Mouse (Mus musculus) MEL (cell line): ENCODE results near the gene Zdhhc3.

Experiments
- CTCF ChIP-seq, 3 experiments: IDR thresholded peaks in 2 of 3; conservative IDR thresholded peaks in 1 of 3; 2 replicates each; pipeline ENCODE4 v1.5.1; 2011 to 2012; ENCODE audit warnings: low read length in 3 of 3, low read depth in 2 of 3, mild to moderate bottlenecking in 2 of 3, improper control_type of control experiment in 1 of 3, inconsistent platforms in 1 of 3, mixed read lengths in 1 of 3, moderate library complexity in 1 of 3; ENCODE audit not compliant: control insufficient read depth in 1 of 3, insufficient read depth in 1 of 3, poor library complexity in 1 of 3, severe bottlenecking in 1 of 3
- EP300 ChIP-seq, 2 experiments: IDR thresholded peaks; 2 replicates each; pipeline ENCODE4 v1.6.1; 2011; ENCODE audit warnings: improper control_type of control experiment in 2 of 2, low read length in 2 of 2, low read depth in 1 of 2, mild to moderate bottlenecking in 1 of 2
- ETS1 ChIP-seq: IDR thresholded peaks from 2 replicates; pipeline ENCODE4 v1.6.1; 2012; ENCODE audit warnings: low read depth, mild to moderate bottlenecking, inconsistent platforms, low read length, improper control_type of control experiment, moderate library complexity
- MAFK ChIP-seq: IDR thresholded peaks from 2 replicates; pipeline ENCODE4 v1.6.1; 2011; ENCODE audit warnings: low read depth, mild to moderate bottlenecking, low read length, improper control_type of control experiment, borderline replicate concordance
- MAX ChIP-seq: IDR thresholded peaks from 2 replicates; pipeline ENCODE4 v1.6.1; 2011; ENCODE audit warnings: low read length, improper control_type of control experiment
- MAZ ChIP-seq: IDR thresholded peaks from 2 replicates; pipeline ENCODE4 v1.6.1; 2012; ENCODE audit warnings: low read depth, mild to moderate bottlenecking, inconsistent platforms, low read length, improper control_type of control experiment
- MYC ChIP-seq: IDR thresholded peaks from 2 replicates; pipeline ENCODE4 v1.6.1; 2011; ENCODE audit warnings: low read depth, mild to moderate bottlenecking, low read length, improper control_type of control experiment, moderate library complexity
- NELFE ChIP-seq: IDR thresholded peaks from 2 replicates; pipeline ENCODE4 v1.6.1; 2011; ENCODE audit warnings: low read depth, low read length, improper control_type of control experiment
- POLR2A ChIP-seq, 2 experiments: IDR thresholded peaks; 2 replicates each; pipeline ENCODE4 v1.6.1; 2011 to 2012; ENCODE audit warnings: low read length in 2 of 2, mild to moderate bottlenecking in 2 of 2, control low read depth in 1 of 2, improper control_type of control experiment in 1 of 2, low read depth in 1 of 2, moderate library complexity in 1 of 2; ENCODE audit not compliant: control insufficient read depth in 1 of 2, insufficient read depth in 1 of 2, poor library complexity in 1 of 2
- POLR2AphosphoS2 ChIP-seq: IDR thresholded peaks from 2 replicates; pipeline ENCODE4 v1.6.1; 2011; ENCODE audit warnings: low read length, improper control_type of control experiment
- SIN3A ChIP-seq: IDR thresholded peaks from 2 replicates; pipeline ENCODE4 v1.6.1; 2012; ENCODE audit warnings: low read length, improper control_type of control experiment, inconsistent platforms
- TAL1 ChIP-seq: IDR thresholded peaks from 2 replicates; pipeline ENCODE4 v1.6.1; 2012; ENCODE audit warnings: mild to moderate bottlenecking, inconsistent platforms, low read length, moderate library complexity, mixed read lengths
- TCF12 ChIP-seq: IDR thresholded peaks from 2 replicates; pipeline ENCODE4 v1.6.1; 2014; ENCODE audit warnings: low read depth, mild to moderate bottlenecking, inconsistent platforms, low read length, improper control_type of control experiment, moderate library complexity
- ZMIZ1 ChIP-seq: IDR thresholded peaks from 2 replicates; pipeline ENCODE4 v1.6.1; 2012; ENCODE audit warnings: low read depth, mild to moderate bottlenecking, inconsistent platforms, low read length, improper control_type of control experiment, moderate library complexity

DNA sequence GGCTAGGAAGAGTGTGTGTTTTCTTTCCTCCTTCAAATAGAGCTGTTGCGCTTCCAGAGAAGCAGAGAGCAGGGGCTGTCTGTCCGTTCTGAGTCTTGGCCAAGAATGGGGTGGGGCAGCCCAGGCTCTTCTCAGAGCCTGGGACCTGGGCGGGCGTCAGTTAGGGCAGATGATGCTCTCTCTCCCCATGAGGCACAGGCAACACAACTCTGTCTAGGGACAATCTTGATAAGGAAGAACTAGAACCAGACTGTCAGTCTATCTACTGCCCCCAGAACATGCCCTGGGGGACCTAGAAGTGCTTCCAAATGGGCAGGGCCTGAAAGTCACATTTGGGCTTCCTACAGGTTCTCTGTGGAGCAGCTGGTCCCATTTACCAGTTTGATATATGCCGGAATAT, 33.9 kb downstream of the Zdhhc3 start:
- TF ChIP-seq EP300 (IDR thresholded peaks at IDR 0.05; ENCODE audit: low read depth in 1 of 2, low read length in 2 of 2) = no peak
- TF ChIP-seq CTCF (IDR thresholded peaks at IDR 0.05 in 2 of 3, conservative IDR thresholded peaks at IDR 0.05 in 1 of 3; ENCODE audit: control insufficient read depth in 1 of 3, insufficient read depth in 1 of 3, low read depth in 2 of 3, low read length in 3 of 3, poor library complexity in 1 of 3, severe bottlenecking in 1 of 3) = no peak
- no peak for TF ChIP-seq MAX
- no peak for TF ChIP-seq POLR2AphosphoS2
- no peak for TF ChIP-seq ZMIZ1
- no peak for TF ChIP-seq MAFK
- no peak for TF ChIP-seq TCF12
- no peak for TF ChIP-seq TAL1
- TF ChIP-seq ETS1 = no peak
- no peak for TF ChIP-seq MYC
- no peak for TF ChIP-seq MAZ
- TF ChIP-seq POLR2A (IDR thresholded peaks at IDR 0.05; ENCODE audit: control insufficient read depth in 1 of 2, insufficient read depth in 1 of 2, low read depth in 1 of 2, low read length in 2 of 2, poor library complexity in 1 of 2) = no peak
- TF ChIP-seq NELFE = no peak
- TF ChIP-seq SIN3A = no peak
